Mouse (Mus musculus) limb, embryonic 10.5 days (tissue): ENCODE measurements around the gene Ess2. TPM values are rescaled to one million over a fixed set of nuclear protein-coding genes. Genes with fewer than 3 reads are reported as not detected.
"Not testable (repeated sequence)": the region's sequence is repeated elsewhere in the genome, so short reads cannot be mapped to it uniquely, and the experiment has no call there.

Experiments used
- DNase-seq: peaks from one replicate; pipeline ENCODE4 v3.0.0-alpha.2; 2017; ENCODE audit warnings: low spot score
- H3K27ac ChIP-seq: fragments of 300-500 bp; sonication (generic); 2 replicates; pipeline ENCODE4 v1.5.1; 2016; ENCODE audit warnings: mild to moderate bottlenecking
- H3K27me3 ChIP-seq: fragments of 300-500 bp; sonication (generic); 2 replicates; pipeline ENCODE4 v1.6.1; 2016; ENCODE audit warnings: low read depth, mild to moderate bottlenecking; ENCODE audit not compliant: poor library complexity, severe bottlenecking
- H3K36me3 ChIP-seq: fragments of 300-500 bp; sonication (generic); 2 replicates; pipeline ENCODE4 v1.6.1; 2016; ENCODE audit warnings: mild to moderate bottlenecking, moderate library complexity
- H3K4me1 ChIP-seq: fragments of 300-500 bp; sonication (generic); 2 replicates; pipeline ENCODE4 v1.6.1; 2016
- H3K4me3 ChIP-seq: fragments of 300-500 bp; sonication (generic); 2 replicates; pipeline ENCODE4 v1.5.1; 2016; ENCODE audit warnings: mild to moderate bottlenecking, moderate library complexity
- H3K9me3 ChIP-seq: fragments of 300-500 bp; sonication (generic); replicated peaks from 2 replicates; pipeline ENCODE4 v1.6.1; 2016; ENCODE audit warnings: mild to moderate bottlenecking
- WGBS: fragments of 180-500 bp; shearing (Covaris S2); methylation state at CpG from one replicate; pipeline ENCODE4 v1.1.7; 2016; 5-methylcytosine and 5-hydroxymethylcytosine counted together
- polyA plus RNA-seq: library from polyadenylated mRNA; unstranded; fragments of >200 nt; fragmentation: Nextera tagmentation; extraction: Ambion mirVana; gene quantifications from 2 replicates; pipeline ENCODE4 v1.2.1, GENCODE M21; 2016

The Ess2 gene
- 56.0 and 63.4 TPM in 2 replicates for polyA plus RNA-seq

- H3K36me3 ChIP-seq: peaks cover 34% of the 10 kb centered on the region
- WGBS: under 1% methylated on average over 35 of the region's 35 CpGs
- H3K27me3 ChIP-seq: peaks cover 47% of the 10 kb centered on the region
- H3K4me3 ChIP-seq: peak within 1 kb of the TSS; percentile 85
- peak; percentile 88 for DNase-seq
- no peaks in the 10 kb centered on the region for H3K9me3 ChIP-seq
- peaks cover 21% of the 10 kb centered on the region for H3K4me1 ChIP-seq
- H3K27ac ChIP-seq: peak within 1 kb of the TSS; percentile 94
Observed at GRCm38 (mm10) chr16:17911052-17911595, at the start of gene Ess2. TSS of gene Ess2 (minus strand) at chr16:17911348.

DNA sequence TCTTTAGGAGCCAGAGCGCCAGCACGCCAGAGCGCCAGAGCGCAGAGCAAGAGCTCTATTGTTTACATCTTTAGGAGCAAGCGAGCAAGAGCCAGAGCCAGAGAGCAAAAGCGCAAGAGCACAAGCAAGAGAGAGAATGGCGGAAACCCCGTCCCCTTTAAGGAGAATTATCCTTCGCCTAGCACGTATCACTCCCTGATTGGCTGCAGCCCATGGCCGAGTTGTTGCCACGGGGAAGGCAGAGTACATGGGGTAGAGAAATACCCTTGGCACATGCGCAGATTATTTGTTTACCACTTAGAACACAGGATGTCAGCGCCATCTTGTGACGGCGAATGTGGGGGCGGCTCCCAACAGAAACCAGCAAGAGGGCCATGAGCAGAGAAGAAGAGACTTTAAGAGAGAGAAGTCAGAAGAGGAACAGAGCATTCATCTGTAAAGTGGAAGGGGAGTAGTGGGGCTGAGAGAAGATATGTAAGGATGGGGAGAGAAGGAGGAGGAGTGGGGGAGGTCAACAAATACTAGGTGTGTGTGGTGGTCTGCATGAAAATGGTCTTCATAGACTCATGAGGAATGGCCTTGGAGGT lies 45.0 kb upstream of the Ess2 start:
- WGBS: 97% methylated on average over 17 of the region's 17 CpGs
- H3K4me3 ChIP-seq, H3K27ac ChIP-seq, H3K27me3 ChIP-seq, H3K4me1 ChIP-seq, H3K36me3 ChIP-seq, H3K9me3 ChIP-seq, DNase-seq: not testable (repeated sequence)

DNA sequence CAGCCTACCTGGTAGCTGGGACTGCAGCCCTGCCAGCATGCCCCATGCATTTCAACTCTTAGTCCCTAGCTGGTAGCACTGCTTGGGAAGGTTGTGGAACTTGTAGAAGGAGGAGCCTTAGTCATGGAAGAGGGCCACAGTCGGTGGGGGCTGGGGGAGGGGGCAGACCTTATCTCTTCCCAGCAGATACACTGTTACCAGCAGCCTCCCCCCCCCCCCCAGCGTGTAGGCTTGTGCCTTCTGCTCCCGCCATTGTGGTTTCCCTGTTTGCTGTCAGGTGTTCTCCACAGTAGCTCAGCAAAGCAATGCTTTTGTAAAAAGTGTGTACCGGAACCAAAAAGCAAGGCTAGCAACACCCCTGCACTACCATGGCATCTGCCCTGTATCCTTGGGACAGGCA lies 40.5 kb upstream of the Ess2 start:
- Histone ChIP-seq H3K36me3 (no peaks in the 10 kb centered on the region), H3K4me1 (no peaks in the 10 kb centered on the region), H3K27ac (no peak overlapping the region), H3K27me3 (no peaks in the 10 kb centered on the region), H3K4me3 (no peak overlapping the region), H3K9me3 (no peaks in the 10 kb centered on the region)
- WGBS: 86% methylated on average over 4 of the region's 4 CpGs
- DNase-seq: no peak

- no peaks in the 10 kb centered on the region for H3K27me3 ChIP-seq
- DNase-seq: no peak
- WGBS: 78% methylated on average over 4 of the region's 4 CpGs
- no peaks in the 10 kb centered on the region for H3K36me3 ChIP-seq
- H3K4me1 ChIP-seq: no peaks in the 10 kb centered on the region
- H3K27ac ChIP-seq: no peak overlapping the region
- H3K9me3 ChIP-seq: no peaks in the 10 kb centered on the region
- H3K4me3 ChIP-seq: no peak overlapping the region
Observed at GRCm38 (mm10) chr16:17950068-17950467, 38.9 kb upstream of the Ess2 start.

DNA sequence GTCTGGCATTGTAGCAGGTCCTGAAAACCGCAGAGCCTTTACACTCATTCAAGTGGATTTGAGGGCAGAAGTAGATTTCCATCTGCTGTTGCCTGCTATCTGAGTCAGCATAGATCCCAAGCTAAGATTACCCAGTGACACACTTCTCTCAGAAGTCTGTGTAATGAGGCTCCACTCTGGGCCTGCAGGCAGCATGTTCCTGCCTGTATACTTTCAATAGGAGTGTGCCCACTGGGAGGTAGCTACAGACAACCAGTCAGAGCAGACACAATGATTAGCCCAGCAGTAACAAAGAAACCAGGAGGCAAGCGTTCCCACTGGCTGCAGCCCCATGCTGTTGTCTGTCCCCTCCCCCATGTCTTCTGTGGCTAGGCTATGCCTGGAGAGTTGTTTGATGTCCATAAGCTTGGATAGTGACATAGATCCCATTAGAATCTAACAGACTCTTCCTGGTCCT lies 38.3 kb upstream of the Ess2 start:
- Histone ChIP-seq H3K27me3 (no peaks in the 10 kb centered on the region), H3K27ac (no peak overlapping the region), H3K36me3 (no peaks in the 10 kb centered on the region), H3K4me1 (no peaks in the 10 kb centered on the region), H3K4me3 (no peak overlapping the region), H3K9me3 (no peaks in the 10 kb centered on the region)
- DNase-seq: no peak
- WGBS: 45% methylated on average over 2 of the region's 2 CpGs

DNA sequence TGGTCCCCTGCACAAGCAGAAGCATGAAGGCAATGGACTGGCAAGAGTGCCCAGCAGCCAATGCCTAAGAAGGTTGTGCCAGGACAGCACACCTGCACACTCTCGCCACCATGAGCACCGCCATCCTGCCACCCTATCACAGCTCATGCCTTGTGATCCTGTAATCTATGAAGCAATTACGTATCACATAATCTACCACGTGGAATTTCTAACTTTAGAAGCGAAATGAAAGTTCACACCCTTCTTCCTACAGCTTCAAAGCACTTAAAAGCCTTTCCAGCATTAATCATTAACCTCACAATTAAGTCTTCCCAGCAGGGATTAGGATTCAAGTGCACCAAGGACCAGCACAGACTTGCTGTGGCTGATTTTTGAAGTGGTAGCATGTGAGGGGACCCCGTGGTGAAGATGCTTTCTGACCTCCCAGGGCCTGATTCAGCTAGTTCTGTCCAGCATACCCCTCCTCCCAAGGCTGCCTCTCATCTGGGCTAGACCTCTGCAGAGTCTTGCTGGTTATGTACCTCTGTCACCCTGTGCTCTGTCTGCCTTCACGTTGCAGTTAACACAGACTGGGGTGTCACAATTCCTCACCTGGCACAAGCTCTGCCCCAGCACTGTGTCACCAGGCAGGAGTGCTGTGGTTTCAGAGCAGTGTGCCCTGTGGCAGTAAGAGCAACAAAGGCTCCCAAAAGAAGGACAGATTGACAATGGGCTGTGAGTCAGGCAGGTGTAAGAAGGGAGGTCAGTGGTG lies 34.1 kb upstream of the Ess2 start:
- no peaks in the 10 kb centered on the region for H3K27me3 ChIP-seq
- DNase-seq: no peak
- WGBS: 63% methylated on average over 7 of the region's 7 CpGs
- H3K27ac ChIP-seq: no peak overlapping the region
- H3K36me3 ChIP-seq: no peaks in the 10 kb centered on the region
- no peaks in the 10 kb centered on the region for H3K9me3 ChIP-seq
- H3K4me3 ChIP-seq: no peak overlapping the region
- H3K4me1 ChIP-seq: no peaks in the 10 kb centered on the region

GRCm38 (mm10) chr16:17943466-17943865 lies 32.3 kb upstream of the Ess2 start:
- Histone ChIP-seq H3K27me3 (no peaks in the 10 kb centered on the region), H3K9me3 (no peaks in the 10 kb centered on the region), H3K27ac (no peak overlapping the region), H3K4me1 (0 out of 2 replicates have a peak, but pooled peaks cover 2% of the 10 kb centered on the region), H3K4me3 (no peak overlapping the region), H3K36me3 (no peaks in the 10 kb centered on the region)
- DNase-seq: no peak
- WGBS: 71% methylated on average over 8 of the region's 8 CpGs

GRCm38 (mm10) chr16:17939255-17939751 lies 28.2 kb upstream of the Ess2 start:
- Histone ChIP-seq H3K9me3 (no peaks in the 10 kb centered on the region), H3K36me3 (no peaks in the 10 kb centered on the region), H3K4me3 (no peak overlapping the region), H3K27ac (no peak overlapping the region), H3K4me1 (0 out of 2 replicates have a peak, but pooled peaks cover 2% of the 10 kb centered on the region), H3K27me3 (peaks cover 15% of the 10 kb centered on the region)
- DNase-seq: no peak
- 75% methylated on average over 9 of the region's 9 CpGs for WGBS

GRCm38 (mm10) chr16:17938821-17939220 lies 27.7 kb upstream of the Ess2 start:
- no peak overlapping the region for H3K4me3 ChIP-seq
- WGBS: 10% methylated on average over 7 of the region's 7 CpGs
- H3K27me3 ChIP-seq: peaks cover 15% of the 10 kb centered on the region

DNA sequence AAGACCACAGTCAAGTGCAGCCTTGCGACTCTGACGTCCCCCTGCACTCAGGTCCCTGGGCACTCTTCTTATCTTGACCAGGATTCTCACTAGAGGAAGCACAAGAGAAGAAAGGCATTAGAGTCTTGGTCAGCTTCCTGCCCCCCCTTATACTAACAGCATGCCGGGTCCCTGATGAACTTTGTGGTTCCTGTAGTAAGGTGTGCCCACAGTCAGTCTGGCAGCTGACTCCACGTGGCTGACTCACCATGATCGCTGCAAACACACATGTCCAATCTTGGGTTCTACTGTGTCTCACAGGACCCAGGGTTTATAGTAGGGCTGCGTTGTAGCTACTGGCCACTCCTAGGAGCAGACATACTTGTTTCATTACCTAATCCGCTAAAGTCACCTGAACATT lies 27.0 kb upstream of the Ess2 start:
- Histone ChIP-seq H3K4me3 (no peak overlapping the region), H3K4me1 (0 out of 2 replicates have a peak, but pooled peaks cover 2% of the 10 kb centered on the region), H3K27ac (no peak overlapping the region), H3K27me3 (peaks cover 15% of the 10 kb centered on the region), H3K9me3 (no peaks in the 10 kb centered on the region), H3K36me3 (no peaks in the 10 kb centered on the region)
- no peak for DNase-seq
- WGBS: 81% methylated on average over 7 of the region's 7 CpGs

More at GRCm38 (mm10) chr16:17938821-17939220, 27.7 kb upstream of the Ess2 start:
- no peaks in the 10 kb centered on the region for H3K36me3 ChIP-seq
- H3K4me1 ChIP-seq: 0 out of 2 replicates have a peak, but pooled peaks cover 2% of the 10 kb centered on the region
- no peak overlapping the region for H3K27ac ChIP-seq
- no peaks in the 10 kb centered on the region for H3K9me3 ChIP-seq
- DNase-seq: peak; percentile 73

DNA sequence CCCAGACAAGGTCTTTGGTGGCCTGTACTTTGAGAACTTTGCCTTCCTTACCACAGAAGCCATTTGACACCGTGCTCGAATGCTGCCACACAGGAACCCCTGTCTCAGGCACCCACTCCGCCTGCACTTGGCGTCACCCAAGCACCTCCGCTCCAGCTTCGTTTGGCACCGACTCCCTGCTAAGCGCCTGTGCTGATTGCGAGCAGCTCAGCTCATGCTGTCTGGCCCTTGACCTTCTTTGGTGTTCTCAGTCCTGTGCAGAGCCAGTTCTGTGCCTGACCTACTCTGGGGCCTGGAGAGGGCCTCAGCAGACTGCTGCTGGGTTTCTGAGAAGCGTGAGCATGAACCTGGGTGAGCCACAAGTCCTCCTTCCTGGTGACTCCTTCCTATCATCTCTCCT lies 25.6 kb upstream of the Ess2 start:
- 0 out of 2 replicates have a peak, but pooled peaks cover 2% of the 10 kb centered on the region for H3K4me1 ChIP-seq
- H3K9me3 ChIP-seq: no peaks in the 10 kb centered on the region
- no peak overlapping the region for H3K4me3 ChIP-seq
- no peak overlapping the region for H3K27ac ChIP-seq
- H3K27me3 ChIP-seq: peaks cover 15% of the 10 kb centered on the region
- WGBS: 83% methylated on average over 10 of the region's 10 CpGs
- no peaks in the 10 kb centered on the region for H3K36me3 ChIP-seq
- no peak for DNase-seq

GRCm38 (mm10) chr16:17934445-17934910 lies 23.3 kb upstream of the Ess2 start:
- DNase-seq: no peak

More at GRCm38 (mm10) chr16:17934445-17934910, 23.3 kb upstream of the Ess2 start:
- Histone ChIP-seq H3K36me3 (no peaks in the 10 kb centered on the region), H3K4me1 (0 out of 2 replicates have a peak, but pooled peaks cover 2% of the 10 kb centered on the region), H3K9me3 (no peaks in the 10 kb centered on the region), H3K4me3 (no peak overlapping the region), H3K27me3 (peaks cover 15% of the 10 kb centered on the region), H3K27ac (no peak overlapping the region)
- 65% methylated on average over 3 of the region's 3 CpGs for WGBS
